Mouse (Mus musculus) liver, embryonic 14.5 days (tissue): ENCODE measurements at regions not wholly inside any gene's neighbourhood (a gene's known extent, or its start where the extent isn't known, plus 50 kb on each side); places are given as distances from the start of the nearest gene placed in this dataset.

Experiments
- ATAC-seq: fragments of 200-750 bp; cut with Nextera tagmentation; 2 replicates; pipeline ENCODE4 v1.8.0; 2017; ENCODE audit warnings: moderate number of reproducible peaks, mild to moderate bottlenecking, moderate library complexity; ENCODE audit not compliant: insufficient read depth
- DNase-seq, 3 experiments: peaks; one replicate each; pipeline ENCODE4 v3.0.0-alpha.2; 2012 to 2013; ENCODE audit warnings: low read depth in 3 of 3, low spot score in 3 of 3
- H3K27ac ChIP-seq: fragments of 300-500 bp; sonication (generic); 2 replicates; pipeline ENCODE4 v1.5.1; 2014; ENCODE audit warnings: moderate library complexity, mild to moderate bottlenecking, control low read depth, inconsistent platforms
- H3K27me3 ChIP-seq: fragments of 300-500 bp; sonication (generic); 2 replicates; pipeline ENCODE4 v1.6.1; 2014; ENCODE audit warnings: mild to moderate bottlenecking, low read length, moderate library complexity; ENCODE audit not compliant: control insufficient read depth, insufficient read depth
- H3K36me3 ChIP-seq: fragments of 300-500 bp; sonication (generic); replicated peaks from 2 replicates; pipeline ENCODE4 v1.6.1; 2014; ENCODE audit warnings: low read depth; ENCODE audit not compliant: control insufficient read depth, insufficient read depth
- H3K4me1 ChIP-seq, 2 experiments: fragments of 200-500 bp in 1 of 2; fragments of 300-500 bp in 1 of 2; sonication (generic) in 1 of 2; replicated peaks; 2 replicates each; pipeline ENCODE4 v1.6.1; 2012 to 2014; ENCODE audit warnings: antibody characterized with exemption in 1 of 2, inconsistent platforms in 1 of 2, low read length in 1 of 2; ENCODE audit not compliant: control insufficient read depth in 2 of 2, insufficient read depth in 2 of 2
- H3K4me2 ChIP-seq: fragments of 300-500 bp; sonication (generic); 2 replicates; pipeline ENCODE4 v1.6.1; 2014; ENCODE audit warnings: low read depth, mild to moderate bottlenecking, control low read depth, moderate library complexity
- H3K4me3 ChIP-seq, 2 experiments: fragments of 200-500 bp in 1 of 2; fragments of 300-500 bp in 1 of 2; sonication (generic) in 1 of 2; 2 replicates each; pipeline ENCODE4 v1.5.1; 2012 to 2014; ENCODE audit warnings: low read depth in 2 of 2, low read length in 2 of 2, mild to moderate bottlenecking in 2 of 2, control low read depth in 1 of 2, inconsistent platforms in 1 of 2, moderate library complexity in 1 of 2; ENCODE audit not compliant: insufficient read depth in 1 of 2
- H3K9ac ChIP-seq: fragments of 300-500 bp; sonication (generic); replicated peaks from 2 replicates; pipeline ENCODE4 v1.6.1; 2014; ENCODE audit warnings: mild to moderate bottlenecking, control low read depth, moderate library complexity
- H3K9me3 ChIP-seq: fragments of 300-500 bp; sonication (generic); 2 replicates; pipeline ENCODE4 v1.6.1; 2016; ENCODE audit warnings: low read length, mixed read lengths; ENCODE audit not compliant: control insufficient read depth
- CTCF ChIP-seq: IDR thresholded peaks from 2 replicates; pipeline ENCODE4 v1.5.1; 2016; ENCODE audit warnings: antibody characterized with exemption, low read depth, control low read depth
- EP300 ChIP-seq: IDR thresholded peaks from 2 replicates; pipeline ENCODE4 v1.6.1; 2016; ENCODE audit warnings: antibody characterized with exemption, low read depth
- WGBS: fragments of 180-500 bp; shearing (Covaris S2); extraction: QIAGEN DNeasy Blood & Tissue Kit; methylation state at CpG from one replicate; pipeline ENCODE4 v1.1.7; 2014; ENCODE audit not compliant: insufficient replicate concordance; 5-methylcytosine and 5-hydroxymethylcytosine counted together

- TF ChIP-seq EP300 (no peak), CTCF (no peak)
- Histone ChIP-seq H3K27ac (no peak overlapping the region), H3K9ac (no peak overlapping the region), H3K9me3 (no peaks in the 10 kb centered on the region), H3K4me1 (no peaks in the 10 kb centered on the region), H3K27me3 (no peaks in the 10 kb centered on the region), H3K4me2 (no peak overlapping the region), H3K36me3 (no peaks in the 10 kb centered on the region), H3K4me3 (no peak overlapping the region)
- ATAC-seq = no peak
- DNase-seq = no peak
- 75% methylated on average over 3 of the region's 3 CpGs for WGBS
These were observed 130.0 kb downstream of the Gm11146 start for GRCm38 (mm10) chr16:77471868-77472267.

GRCm38 (mm10) chr16:77469903-77470302 is 132.0 kb downstream of the Gm11146 start:
- no peaks in the 10 kb centered on the region for H3K4me1 ChIP-seq
- DNase-seq (no peak), ATAC-seq (no peak)
- 56% methylated on average over 4 of the region's 4 CpGs for WGBS
- no peak overlapping the region for H3K9ac ChIP-seq
- no peaks in the 10 kb centered on the region for H3K9me3 ChIP-seq
- TF ChIP-seq CTCF = no peak
- no peak for TF ChIP-seq EP300
- no peaks in the 10 kb centered on the region for H3K27me3 ChIP-seq
- H3K4me3 ChIP-seq = no peak overlapping the region
- H3K36me3 ChIP-seq = no peaks in the 10 kb centered on the region
- H3K27ac ChIP-seq = no peak overlapping the region
- no peak overlapping the region for H3K4me2 ChIP-seq

GRCm38 (mm10) chr16:77469328-77469875 is 132.5 kb downstream of the Gm11146 start:
- Histone ChIP-seq H3K36me3 (no peaks in the 10 kb centered on the region), H3K4me1 (no peaks in the 10 kb centered on the region), H3K4me2 (no peak overlapping the region), H3K9ac (no peak overlapping the region), H3K27me3 (no peaks in the 10 kb centered on the region), H3K9me3 (no peaks in the 10 kb centered on the region), H3K27ac (no peak overlapping the region), H3K4me3 (no peak overlapping the region)
- WGBS = 63% methylated on average over 6 of the region's 6 CpGs
- DNase-seq (no peak), ATAC-seq (no peak)
- TF ChIP-seq EP300 = no peak
- TF ChIP-seq CTCF = no peak

- 72% methylated on average over 12 of the region's 12 CpGs for WGBS
- H3K4me1 ChIP-seq = no peaks in the 10 kb centered on the region
- H3K27me3 ChIP-seq = no peaks in the 10 kb centered on the region
- H3K4me2 ChIP-seq = no peak overlapping the region
- H3K36me3 ChIP-seq = no peaks in the 10 kb centered on the region
- no peak overlapping the region for H3K27ac ChIP-seq
- H3K9me3 ChIP-seq = no peaks in the 10 kb centered on the region
- H3K4me3 ChIP-seq = no peak overlapping the region
- DNase-seq (no peak), ATAC-seq (no peak)
- TF ChIP-seq EP300 (no peak), CTCF (no peak)
- no peak overlapping the region for H3K9ac ChIP-seq
These were observed 134.7 kb downstream of the Gm11146 start for GRCm38 (mm10) chr16:77467216-77467615.

- DNase-seq (no peak), ATAC-seq (no peak)
- TF ChIP-seq CTCF (no peak), EP300 (no peak)
- Histone ChIP-seq H3K36me3 (no peaks in the 10 kb centered on the region), H3K4me3 (no peak overlapping the region), H3K9ac (no peak overlapping the region), H3K27ac (no peak overlapping the region), H3K9me3 (no peaks in the 10 kb centered on the region), H3K4me1 (no peaks in the 10 kb centered on the region), H3K27me3 (no peaks in the 10 kb centered on the region), H3K4me2 (no peak overlapping the region)
- 73% methylated on average over 6 of the region's 6 CpGs for WGBS
These were observed 137.3 kb downstream of the Gm11146 start for GRCm38 (mm10) chr16:77464623-77465022.
